Mouse (Mus musculus) gastrocnemius, postnatal 25 days (tissue): ENCODE results near the gene Megf6. TPM values are rescaled to one million over a fixed set of nuclear protein-coding genes. Genes with fewer than 3 reads are reported as not detected.

Source experiments
- DNase-seq: peaks from one replicate; pipeline ENCODE4 v3.0.0; 2022
- total RNA-seq, 2 experiments: library from RNA; stranded (reverse); gene quantifications; 1 replicate in 1 of 2; 2 replicates in 1 of 2; pipeline ENCODE4 v1.2.3; 2021

The Megf6 gene
- total RNA-seq, 2 experiments from 2014 or later, result 2.1 to 2.2 TPM

- no peak for DNase-seq
Observed at GRCm38 (mm10) chr4:154252537-154253255, 82.2 kb downstream of the Megf6 start.

- no peak for DNase-seq
Observed at GRCm38 (mm10) chr4:154260755-154261154, 90.2 kb downstream of the Megf6 start.

GRCm38 (mm10) chr4:154262071-154262470 is 91.5 kb downstream of the Megf6 start:
- no peak for DNase-seq

- no peak for DNase-seq
Observed at GRCm38 (mm10) chr4:154267511-154267910, 97.0 kb downstream of the Megf6 start.

GRCm38 (mm10) chr4:154269520-154269919 is 99.0 kb downstream of the Megf6 start:
- no peak for DNase-seq

GRCm38 (mm10) chr4:154273000-154273399 is 102.5 kb downstream of the Megf6 start:
- DNase-seq, result no peak

- DNase-seq, result no peak
Observed at GRCm38 (mm10) chr4:154279481-154279880, 109.0 kb downstream of the Megf6 start.

- DNase-seq, result no peak
Observed at GRCm38 (mm10) chr4:154283671-154284070, 113.1 kb downstream of the Megf6 start.

GRCm38 (mm10) chr4:154293735-154294201 is 123.2 kb downstream of the Megf6 start:
- DNase-seq, result no peak

GRCm38 (mm10) chr4:154294262-154294731 is 123.8 kb downstream of the Megf6 start:
- DNase-seq, result no peak

- no peak for DNase-seq
Observed at GRCm38 (mm10) chr4:154297761-154298160, 127.2 kb downstream of the Megf6 start.

- DNase-seq, result no peak
Observed at GRCm38 (mm10) chr4:154299541-154300271, 129.2 kb downstream of the Megf6 start.

- no peak for DNase-seq
Observed at GRCm38 (mm10) chr4:154301466-154301881, 130.9 kb downstream of the Megf6 start, which contains the start of gene Arhgef16. Arhgef16 (minus strand) TSS chr4:154301676.

- DNase-seq, result no peak
Observed at GRCm38 (mm10) chr4:154309131-154309530, 138.6 kb downstream of the Megf6 start.

- no peak for DNase-seq
Observed at GRCm38 (mm10) chr4:154310576-154311262, 140.2 kb downstream of the Megf6 start.

- no peak for DNase-seq
Observed at GRCm38 (mm10) chr4:154312143-154312812, 141.7 kb downstream of the Megf6 start.

- no peak for DNase-seq
Observed at GRCm38 (mm10) chr4:154312935-154313621, 142.5 kb downstream of the Megf6 start.

- DNase-seq, result no peak
Observed at GRCm38 (mm10) chr4:154313622-154313967, 143.1 kb downstream of the Megf6 start.
